Mouse (Mus musculus): Measurements from ENCODE around the gene Sclt1. TPM values are rescaled to one million over a fixed set of nuclear protein-coding genes. Genes with fewer than 3 reads are reported as not detected.
A peak's percentile ranks its signal among the peaks of the same experiment; 100 is the strongest.

Sclt1 gene
- total RNA-seq, 2 experiments from 2014 or later: 5.0 to 5.4 TPM

- TF ChIP-seq CTCF (IDR thresholded peaks at IDR 0.05): peak; percentile 14; the same call in 1 of the 2 replicates
- intact Hi-C loops (cut with DNase I): no loop called here
- H3K4me3 ChIP-seq: no peak overlapping the region
- H3K27ac ChIP-seq: no peak overlapping the region
- no peak for DNase-seq
Observed at GRCm38 (mm10) chr3:41655642-41656041, 86.7 kb downstream of the Sclt1 start.

DNA sequence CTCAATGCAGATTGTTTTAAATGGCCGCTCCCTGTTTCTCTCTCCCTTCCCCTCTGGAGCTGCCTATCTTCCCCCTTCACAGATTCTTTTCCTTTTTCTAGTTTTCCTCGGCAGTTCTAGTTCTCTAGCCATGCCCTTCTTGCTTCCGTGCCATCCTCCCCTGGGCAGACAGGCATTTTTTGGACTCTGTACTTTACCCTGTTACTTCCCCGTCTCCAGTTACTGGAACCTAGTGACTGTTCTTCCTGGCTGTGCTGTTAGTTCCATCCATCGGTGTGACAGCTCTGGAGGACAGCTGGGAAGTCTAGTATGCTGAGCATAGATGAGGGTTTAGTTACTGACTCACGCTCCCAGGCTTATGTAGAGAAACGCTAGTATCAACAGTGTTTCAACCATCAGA is 121.3 kb downstream of the Sclt1 start:
- no peak for TF ChIP-seq CTCF (IDR thresholded peaks at IDR 0.05)
- Histone ChIP-seq H3K4me3 (no peak overlapping the region), H3K27ac (no peak overlapping the region)
- intact Hi-C loops (cut with DNase I): no loop called here
- DNase-seq: no peak

- Histone ChIP-seq H3K27ac (no peak overlapping the region), H3K4me3 (no peak overlapping the region)
- no peak for TF ChIP-seq CTCF (IDR thresholded peaks at IDR 0.05)
- intact Hi-C loops (cut with DNase I): no loop called here
- DNase-seq: no peak
Observed at GRCm38 (mm10) chr3:41618488-41618887, 123.8 kb downstream of the Sclt1 start.

GRCm38 (mm10) chr3:41618036-41618435 is 124.3 kb downstream of the Sclt1 start:
- no peak for TF ChIP-seq CTCF (IDR thresholded peaks at IDR 0.05)
- no peak overlapping the region for H3K27ac ChIP-seq

GRCm38 (mm10) chr3:41614230-41614985 is 127.9 kb downstream of the Sclt1 start:
- DNase-seq: no peak
- Histone ChIP-seq H3K4me3 (no peak overlapping the region), H3K27ac (no peak overlapping the region)
- intact Hi-C loops (cut with DNase I): no loop called here
- no peak for TF ChIP-seq CTCF (IDR thresholded peaks at IDR 0.05)

More at GRCm38 (mm10) chr3:41618036-41618435, 124.3 kb downstream of the Sclt1 start:
- no peak overlapping the region for H3K4me3 ChIP-seq
- intact Hi-C loops (cut with DNase I): no loop called here
- no peak for DNase-seq

DNA sequence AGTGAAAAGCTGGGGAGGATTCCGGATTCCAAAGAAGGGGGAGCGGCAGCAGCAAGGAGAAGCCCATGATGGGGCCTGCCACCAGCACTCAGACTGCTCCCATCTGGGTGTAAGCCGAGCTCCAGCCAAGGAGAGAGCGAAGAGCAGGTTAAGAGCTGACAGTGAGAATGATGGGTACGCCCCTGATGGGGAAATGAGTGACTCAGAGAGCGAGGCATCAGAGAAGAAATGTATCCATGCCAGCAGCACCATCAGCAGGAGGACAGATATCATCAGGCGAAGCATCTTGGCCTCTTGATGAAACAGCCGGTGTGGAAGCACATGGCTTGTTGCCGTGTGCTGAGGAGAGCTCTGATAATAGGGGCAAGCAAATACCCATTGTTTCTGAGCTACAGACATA is 128.6 kb downstream of the Sclt1 start:
- intact Hi-C loops (cut with DNase I): no loop called here
- no peak for DNase-seq
- Histone ChIP-seq H3K27ac (no peak overlapping the region), H3K4me3 (no peak overlapping the region)
- no peak for TF ChIP-seq CTCF (IDR thresholded peaks at IDR 0.05)

DNA sequence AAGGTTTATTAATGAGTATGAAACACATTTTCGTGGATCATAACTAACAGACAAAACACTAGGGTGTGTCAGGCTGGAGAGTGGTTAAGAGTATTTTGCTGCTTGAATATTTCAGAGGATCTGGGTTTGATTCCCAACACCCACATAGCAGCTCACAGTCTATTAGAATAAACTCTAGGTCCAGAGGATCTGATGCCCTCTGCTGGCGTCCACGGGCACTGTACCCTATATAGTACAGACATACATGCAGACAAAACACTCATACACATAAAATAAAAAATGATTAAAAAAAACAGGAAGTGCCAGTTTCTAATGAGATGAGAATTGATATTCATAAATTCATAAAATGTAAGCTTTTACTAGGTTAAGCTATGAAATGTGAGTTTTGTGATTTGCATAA is 130.1 kb downstream of the Sclt1 start:
- intact Hi-C loops (cut with DNase I): no loop called here
- no peak overlapping the region for H3K4me3 ChIP-seq
- peak; percentile 51 for TF ChIP-seq CTCF (IDR thresholded peaks at IDR 0.05)
- H3K27ac ChIP-seq: no peak overlapping the region
- DNase-seq: no peak

DNA sequence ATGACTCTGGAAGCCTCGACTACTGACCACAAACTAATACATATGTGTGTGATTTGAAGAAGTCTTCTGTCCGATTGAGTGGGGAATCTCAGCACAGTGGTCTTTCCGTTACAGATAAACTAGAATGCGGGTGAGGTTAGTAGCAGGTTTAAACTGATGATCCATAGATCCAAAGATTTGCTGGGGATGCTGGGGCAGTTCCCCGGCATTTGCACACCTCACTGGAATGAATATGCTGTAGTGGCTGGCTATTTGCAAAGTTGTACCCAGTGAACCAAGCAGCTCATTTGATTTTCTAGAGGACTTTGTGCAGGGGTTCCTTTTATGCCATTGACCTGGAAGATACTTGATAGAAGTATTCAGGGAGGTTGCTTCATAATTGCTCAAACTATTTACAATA is 133.2 kb downstream of the Sclt1 start:
- Histone ChIP-seq H3K27ac (no peak overlapping the region), H3K4me3 (no peak overlapping the region)
- DNase-seq: no peak
- TF ChIP-seq CTCF (IDR thresholded peaks at IDR 0.05): no peak
- intact Hi-C loops (cut with DNase I): no loop called here

DNA sequence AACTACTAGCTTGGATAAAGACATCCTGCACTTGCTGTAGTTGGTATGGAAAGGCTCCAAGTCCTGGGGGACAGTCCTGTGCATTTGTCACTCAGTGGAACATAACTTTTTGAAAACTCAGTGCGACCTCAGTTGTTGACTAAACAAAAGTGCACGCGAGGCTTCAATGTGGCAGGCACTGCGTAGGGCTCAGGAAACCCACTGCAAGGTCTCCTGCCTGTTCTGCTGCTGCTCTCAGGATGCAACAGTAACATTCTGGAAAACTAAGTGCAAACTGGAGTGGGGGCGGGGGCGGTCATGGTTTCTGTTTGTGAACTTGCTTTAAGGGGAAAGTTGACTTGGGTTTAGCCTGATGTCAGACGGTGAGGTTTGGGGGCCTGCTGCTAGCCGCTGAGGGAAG is 134.8 kb downstream of the Sclt1 start:
- no peak for TF ChIP-seq CTCF (IDR thresholded peaks at IDR 0.05)
- no peak for DNase-seq

DNA sequence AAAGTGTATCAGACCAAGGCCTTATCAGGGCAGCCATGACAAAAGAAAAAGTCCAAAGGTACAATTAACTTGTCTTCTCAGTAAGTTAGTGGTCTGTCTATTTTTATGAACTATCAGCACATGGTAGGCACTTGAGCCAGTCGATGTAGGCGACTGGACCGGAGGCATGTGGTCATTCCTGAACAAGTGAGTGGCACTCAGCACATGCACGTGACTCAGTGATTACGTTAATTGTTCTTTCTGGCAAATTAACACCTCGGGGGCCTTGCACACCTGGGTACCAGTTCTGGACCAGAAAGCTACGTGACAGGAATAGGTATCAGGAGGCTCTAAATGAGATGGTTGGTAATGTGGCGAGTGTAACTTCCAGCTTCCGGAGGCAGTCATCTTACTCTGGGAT is 135.3 kb downstream of the Sclt1 start:
- intact Hi-C loops (cut with DNase I): no loop called here
- H3K27ac ChIP-seq: no peak overlapping the region
- no peak overlapping the region for H3K4me3 ChIP-seq
- TF ChIP-seq CTCF (IDR thresholded peaks at IDR 0.05): no peak
- no peak for DNase-seq

More for the DNA sequence above, 134.8 kb downstream of the Sclt1 start:
- Histone ChIP-seq H3K27ac (no peak overlapping the region), H3K4me3 (no peak overlapping the region)
- intact Hi-C loops (cut with DNase I): no loop called here

DNA sequence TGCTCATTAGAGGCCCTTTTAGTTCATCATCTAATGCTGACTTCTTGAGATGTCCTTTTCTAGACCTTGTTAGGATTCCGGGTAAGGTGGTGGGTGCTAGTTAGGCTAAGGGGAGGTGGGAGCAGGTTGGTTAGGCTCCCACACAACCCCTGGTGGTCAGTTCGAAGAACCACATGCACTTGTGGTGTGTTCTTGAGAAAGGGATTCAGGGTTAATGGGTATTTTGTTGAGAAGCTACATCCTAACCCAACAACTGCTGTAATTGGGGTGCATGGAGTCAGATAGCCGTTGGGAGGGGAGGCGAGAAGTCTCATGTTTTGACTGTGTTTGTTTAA is 136.0 kb downstream of the Sclt1 start:
- no peak overlapping the region for H3K4me3 ChIP-seq
- intact Hi-C loops (cut with DNase I): no loop called here
- no peak for DNase-seq
- peak; percentile 64 for TF ChIP-seq CTCF (IDR thresholded peaks at IDR 0.05)
- H3K27ac ChIP-seq: no peak overlapping the region

DNA sequence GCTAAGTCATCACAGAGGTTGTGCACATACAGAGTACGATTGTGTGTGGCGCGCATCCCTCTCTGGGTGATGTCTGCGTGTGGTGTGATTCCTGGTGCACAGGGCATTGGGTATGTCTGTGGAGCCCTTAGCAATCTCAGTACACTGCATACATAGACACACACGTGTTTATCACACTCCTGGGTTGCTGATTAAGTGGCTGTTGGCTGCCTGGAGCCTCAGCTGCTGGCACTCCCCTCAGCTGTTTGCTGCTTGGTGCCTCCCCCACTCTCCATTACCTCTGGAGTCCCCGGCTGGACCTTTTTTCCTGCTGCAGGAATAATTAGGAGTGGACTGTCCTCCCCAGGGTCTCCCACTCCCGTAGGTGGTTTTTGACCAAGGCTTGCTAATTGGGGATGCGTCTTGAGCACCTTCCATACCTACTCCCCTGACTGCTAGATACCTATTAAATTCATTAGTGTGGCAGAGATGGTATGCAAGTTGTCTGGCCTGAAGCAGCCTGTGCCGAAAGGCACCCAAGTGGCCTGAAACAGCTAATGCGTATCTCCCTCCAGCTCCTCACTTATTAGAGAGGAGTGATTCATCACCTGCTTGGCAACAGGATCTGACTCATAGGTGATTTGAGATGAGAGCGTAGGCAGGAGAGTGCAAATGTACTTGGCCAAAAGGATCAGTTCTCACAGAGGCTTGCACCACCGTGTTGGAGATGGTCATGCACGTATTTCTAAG is 136.5 kb downstream of the Sclt1 start:
- no peak for DNase-seq
- no peak for TF ChIP-seq CTCF (IDR thresholded peaks at IDR 0.05)
- no peak overlapping the region for H3K27ac ChIP-seq
- H3K4me3 ChIP-seq: no peak overlapping the region
- intact Hi-C loops (cut with DNase I): no loop called here

DNA sequence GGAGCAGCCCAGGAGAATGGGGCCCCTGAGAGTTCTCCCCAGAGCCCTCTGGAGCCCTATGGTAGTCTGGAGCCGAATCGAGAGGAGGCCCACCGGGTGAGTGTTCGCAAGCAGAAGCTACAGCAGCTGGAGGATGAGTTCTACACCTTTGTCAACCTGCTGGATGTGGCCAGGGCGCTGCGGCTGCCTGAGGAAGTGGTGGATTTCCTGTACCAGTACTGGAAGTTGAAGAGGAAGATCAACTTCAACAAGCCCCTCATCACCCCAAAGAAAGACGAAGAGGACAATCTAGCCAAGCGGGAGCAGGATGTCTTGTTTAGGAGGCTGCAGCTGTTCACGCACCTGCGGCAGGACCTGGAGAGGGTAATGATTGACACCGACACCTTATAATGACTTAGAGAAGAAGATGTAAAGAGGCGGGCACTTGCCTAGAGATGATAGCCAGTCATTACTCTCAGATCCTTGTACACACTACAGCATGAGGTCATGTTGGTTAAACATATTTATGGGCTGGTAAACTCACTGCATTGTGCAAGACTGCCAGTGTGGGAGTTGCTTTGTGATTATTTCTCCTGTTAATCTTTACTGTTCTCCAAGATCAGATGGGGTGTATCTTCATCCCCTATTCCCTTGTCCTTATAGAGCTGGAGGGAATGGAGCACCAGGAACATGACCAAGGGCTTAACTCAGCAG is 137.5 kb downstream of the Sclt1 start:
- no peak for TF ChIP-seq CTCF (IDR thresholded peaks at IDR 0.05)
- no peak overlapping the region for H3K27ac ChIP-seq
- DNase-seq: no peak
- intact Hi-C loops (cut with DNase I): no loop called here
- H3K4me3 ChIP-seq: no peak overlapping the region
